Mouse (Mus musculus) right cerebral cortex, postnatal 14 days (tissue): Measurements from ENCODE around the gene Magi1.
A peak's percentile ranks its signal among the peaks of the same experiment; 100 is the strongest.
"Not testable (repeated sequence)": the region's sequence is repeated elsewhere in the genome, so short reads cannot be mapped to it uniquely, and the experiment has no call there.

ENCODE experiments used
- DNase-seq: peaks from one replicate; pipeline ENCODE4 v3.0.0; 2022

Magi1 gene

DNA sequence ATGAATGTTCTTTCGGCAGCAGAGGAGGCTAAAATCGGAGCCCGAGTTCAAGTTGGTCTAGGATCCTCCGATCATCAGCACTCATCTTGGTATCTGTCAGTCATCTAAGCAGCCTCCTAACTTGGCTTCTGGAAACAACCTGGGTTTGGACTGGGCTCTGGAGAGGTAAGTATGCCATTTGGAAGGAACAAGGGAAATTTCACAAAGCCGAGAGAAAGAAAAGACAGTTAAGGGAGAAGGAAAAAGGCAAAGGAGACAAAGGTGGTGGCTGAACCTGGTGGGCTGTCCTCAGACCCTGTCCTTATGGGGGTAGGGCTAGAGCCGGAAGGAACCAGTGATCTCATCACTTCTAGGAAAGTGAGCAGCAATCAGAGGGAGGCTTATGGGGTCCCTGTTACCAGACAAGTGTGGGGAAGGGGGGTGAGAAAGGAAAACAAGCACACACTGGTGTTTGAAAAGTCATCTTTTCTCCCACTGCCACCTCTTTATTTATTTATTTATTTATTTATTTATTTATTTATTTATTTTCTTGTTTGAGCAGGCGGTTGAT lies 565.8 kb downstream of the Magi1 start:
- no peak for DNase-seq

DNA sequence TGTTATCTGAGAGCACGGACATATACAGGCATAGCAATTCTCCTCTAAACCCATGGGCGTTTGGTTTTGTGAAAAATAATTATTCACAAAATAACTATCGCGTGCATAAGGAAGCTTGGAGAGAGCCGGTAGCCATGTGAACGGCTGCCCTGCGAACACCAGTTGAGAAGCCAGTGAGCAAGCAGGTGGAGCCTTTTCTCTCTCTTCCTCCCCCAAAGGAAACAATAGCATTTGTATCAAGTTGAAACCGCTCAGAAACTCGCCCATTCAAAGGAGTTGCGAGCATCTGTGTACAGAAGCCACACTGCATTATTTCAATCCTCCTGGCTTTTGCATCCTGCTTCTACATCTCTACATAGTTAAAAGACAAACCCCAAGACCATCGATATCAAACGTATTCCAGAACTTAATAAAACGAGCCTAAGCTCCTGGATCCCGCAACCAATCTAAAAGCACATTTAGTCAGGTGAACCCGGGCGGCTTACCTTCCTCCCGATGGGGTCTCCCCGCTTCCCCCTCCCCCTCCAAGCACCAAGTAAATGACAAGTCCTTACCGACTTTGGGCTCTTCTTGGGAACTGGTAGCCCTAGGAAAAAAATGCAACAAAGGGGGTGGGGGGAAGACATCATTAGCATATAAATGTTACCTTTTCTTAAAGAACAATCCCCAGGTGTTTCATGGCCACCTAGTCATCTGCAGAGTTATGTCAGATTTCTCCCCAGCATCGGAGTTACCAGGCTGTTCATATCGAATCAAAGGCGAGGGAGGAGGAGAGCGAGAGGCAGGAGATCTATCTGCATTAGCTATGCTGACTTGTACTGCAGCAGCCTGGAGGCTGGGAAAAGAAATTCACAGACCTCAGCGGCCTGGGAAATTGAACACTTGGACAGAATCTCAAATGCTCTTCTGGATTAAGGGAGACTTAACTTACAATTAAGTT lies 566.8 kb downstream of the Magi1 start:
- DNase-seq, result no peak

DNA sequence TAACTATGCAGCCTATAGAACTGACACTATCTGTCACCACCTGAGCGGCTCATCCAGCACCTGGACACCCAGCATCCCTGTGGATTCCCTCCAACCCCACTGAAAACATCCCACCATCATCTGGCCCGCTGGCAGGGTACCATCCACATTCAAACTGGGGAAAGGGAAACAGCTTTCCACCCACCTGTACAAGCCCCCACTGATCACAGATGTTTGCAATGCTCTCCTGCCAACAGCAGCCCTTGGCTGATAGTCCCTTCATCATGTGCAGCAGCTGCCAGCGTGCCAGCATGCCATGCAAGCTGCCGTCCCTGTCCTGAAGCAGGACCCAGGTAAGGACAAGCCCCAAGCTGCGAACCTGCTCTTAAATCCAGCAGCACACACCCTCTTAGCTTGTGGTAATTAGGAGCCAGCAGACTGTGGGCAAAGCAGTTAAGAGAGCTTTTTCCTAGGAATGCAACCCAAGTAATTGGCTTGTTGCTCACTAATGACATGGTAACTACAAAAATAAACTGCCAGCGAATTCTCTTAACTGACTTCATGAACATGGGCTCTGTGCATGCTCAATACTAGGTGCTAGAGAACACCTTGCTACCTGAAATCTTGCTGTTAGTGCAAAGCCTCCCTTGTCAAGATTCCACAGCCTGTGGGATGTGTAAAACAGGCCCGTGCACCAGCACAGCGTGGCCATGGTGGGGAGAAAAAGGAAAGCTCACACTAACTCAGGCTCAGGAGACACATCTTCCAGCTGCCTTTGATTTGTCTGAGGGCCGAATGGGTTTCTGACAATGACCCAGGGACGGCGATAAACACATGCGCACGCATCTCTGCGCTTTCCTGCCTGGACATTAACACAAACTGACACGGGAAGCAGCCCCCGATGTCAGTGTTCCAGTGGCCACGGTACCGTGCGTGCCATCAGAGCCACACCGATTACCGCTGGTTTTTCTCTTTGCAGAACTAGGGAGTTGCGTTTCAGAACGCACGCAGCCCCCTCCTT lies 568.2 kb downstream of the Magi1 start:
- no peak for DNase-seq

DNA sequence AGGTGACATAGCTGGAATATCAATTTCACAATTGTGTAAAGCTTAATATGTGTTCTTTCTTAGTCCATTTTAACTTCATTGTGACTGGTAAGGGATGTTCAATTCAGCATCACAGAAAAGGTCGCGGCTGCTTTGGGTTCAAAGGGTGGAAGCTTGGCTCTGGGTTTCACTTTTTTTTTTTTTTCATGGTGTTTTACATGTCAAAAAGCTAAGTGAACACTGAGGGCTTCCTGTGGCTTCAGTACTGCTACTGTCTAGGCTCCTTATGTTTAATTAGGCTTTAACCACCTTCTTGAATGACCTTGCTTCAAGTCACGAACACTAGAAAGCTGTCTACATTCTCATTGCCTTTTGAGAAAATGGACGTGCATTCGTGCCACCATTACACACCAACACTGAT lies 579.4 kb downstream of the Magi1 start:
- no peak for DNase-seq

DNA sequence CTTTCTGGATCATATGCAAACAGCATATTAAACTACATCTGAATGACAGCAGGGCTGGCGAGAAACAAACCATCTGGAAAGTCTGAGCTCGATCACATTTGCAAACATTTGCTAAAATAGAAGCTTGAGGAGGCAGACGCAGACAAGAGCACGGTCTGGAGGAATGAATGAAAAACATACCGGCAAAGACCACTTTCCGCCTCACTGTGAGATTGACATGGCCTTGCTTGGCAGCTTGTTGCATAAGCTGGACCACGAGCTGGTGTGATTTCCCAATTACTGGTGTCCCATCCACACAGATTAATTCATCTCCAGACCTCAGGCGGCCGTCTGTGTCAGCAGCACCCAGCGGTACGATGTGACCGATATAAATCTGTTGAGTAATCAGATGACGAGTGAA lies 584.3 kb downstream of the Magi1 start:
- DNase-seq, result no peak

DNA sequence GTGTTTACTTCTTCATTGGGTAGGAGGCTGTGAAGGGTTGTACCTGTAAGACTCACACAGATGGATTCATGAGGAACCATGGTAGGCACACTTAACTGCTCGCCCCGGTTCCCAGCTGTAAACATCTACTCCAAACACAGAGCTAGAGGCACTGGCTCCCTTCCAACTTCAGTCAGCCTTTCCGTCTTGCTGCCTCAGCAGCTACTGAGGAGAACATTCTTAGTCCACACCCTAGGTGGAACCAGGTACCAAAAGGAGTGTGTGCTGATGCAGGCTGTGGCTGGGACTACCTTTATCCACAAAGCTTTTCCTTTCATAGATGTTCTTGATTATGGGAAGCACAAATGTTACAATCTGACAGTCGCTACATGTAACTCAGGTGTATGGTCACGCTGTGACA lies 585.8 kb downstream of the Magi1 start:
- no peak for DNase-seq

DNA sequence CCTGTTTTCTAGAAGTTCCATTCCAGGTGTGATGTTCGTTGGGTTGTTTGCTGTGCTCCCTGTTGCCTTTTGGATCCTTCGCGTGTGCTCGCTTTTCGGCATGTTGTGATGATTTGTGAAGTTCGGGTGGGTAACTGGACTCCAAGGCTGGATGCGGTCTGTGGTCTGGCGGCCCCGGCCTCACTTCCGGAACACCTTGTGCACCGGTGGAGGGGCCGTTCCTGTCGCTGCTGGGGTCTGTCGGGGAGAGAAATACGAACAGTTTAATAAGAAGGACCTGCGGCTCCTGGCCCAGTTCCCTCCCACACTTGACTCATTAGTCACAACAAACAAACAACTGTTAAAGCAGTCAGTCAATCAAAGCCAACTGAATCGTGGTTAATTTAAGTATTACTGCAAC lies 605.0 kb downstream of the Magi1 start:
- no peak for DNase-seq

DNA sequence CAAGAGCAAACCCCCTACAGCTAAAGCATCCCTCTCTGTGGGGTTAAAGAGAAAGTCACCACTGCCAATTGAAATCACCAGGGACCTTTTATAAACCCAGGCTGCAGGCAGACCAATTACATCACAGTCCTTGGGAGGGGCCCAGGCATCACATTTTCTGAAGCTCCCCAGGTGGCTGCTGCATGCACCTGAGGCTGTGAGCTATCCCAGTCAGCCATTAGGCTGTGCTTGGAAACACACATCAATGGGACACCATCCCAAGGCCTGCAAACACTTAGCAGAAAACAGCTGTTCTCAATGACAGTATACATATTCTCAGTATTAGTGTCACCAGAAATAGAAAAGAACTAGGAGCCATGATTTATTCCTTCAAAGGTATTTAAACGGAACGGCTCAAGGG lies 617.0 kb downstream of the Magi1 start:
- no peak for DNase-seq

DNA sequence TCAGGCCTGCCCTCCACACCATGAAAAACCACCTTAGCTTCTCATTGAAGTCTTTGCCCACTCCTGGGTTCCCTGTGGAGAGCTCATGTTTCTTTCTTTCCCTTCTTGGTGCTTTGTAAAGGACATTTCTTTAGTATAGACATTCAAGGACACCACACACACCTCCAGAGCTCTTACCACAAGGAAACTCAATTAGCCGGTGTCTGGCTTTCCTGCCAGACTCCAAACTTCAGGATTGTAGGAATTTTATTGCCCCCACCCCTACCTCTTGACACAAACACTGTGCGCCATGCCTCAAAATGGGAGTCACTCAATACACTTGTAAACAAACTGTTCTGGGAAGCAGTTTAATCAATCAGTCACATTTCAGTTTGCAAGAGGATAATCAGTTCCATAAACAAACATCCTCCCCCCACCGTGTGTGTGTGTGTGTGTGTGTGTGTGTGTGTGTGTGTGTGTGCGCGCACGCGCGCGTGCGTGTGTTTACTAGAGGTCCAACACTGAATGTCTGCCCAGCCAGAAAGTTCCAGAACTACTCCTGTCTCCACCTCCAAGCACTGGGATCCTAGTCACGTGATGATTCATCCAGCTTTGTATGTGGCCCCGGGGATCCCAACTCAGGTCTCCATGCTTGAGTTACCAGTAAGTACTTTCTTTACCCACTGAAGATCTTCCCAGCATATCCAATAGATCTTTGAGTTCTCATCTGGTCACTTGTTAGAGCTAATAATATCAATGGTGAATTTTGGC lies 618.5 kb downstream of the Magi1 start:
- no peak for DNase-seq

DNA sequence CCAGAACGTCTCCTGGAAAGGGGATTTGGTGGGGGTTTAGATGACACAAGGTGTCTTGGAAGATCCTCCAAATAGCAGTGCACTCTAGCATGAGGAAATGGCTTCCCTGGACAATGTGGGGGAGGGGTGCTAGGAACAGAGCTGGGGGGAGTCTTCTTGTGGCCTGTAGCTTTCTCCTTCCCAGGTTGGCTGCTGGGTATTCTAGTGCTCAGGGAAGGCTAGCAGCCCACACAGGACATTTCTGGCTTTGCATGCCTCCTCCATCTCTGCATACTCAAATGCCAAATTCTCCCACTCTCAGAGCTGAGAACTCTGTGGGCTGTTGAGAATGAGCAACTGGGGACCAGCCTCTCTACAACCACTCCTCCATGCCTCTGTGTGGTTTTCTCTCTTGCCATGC lies 622.6 kb downstream of the Magi1 start:
- peak; percentile 30 for DNase-seq

DNA sequence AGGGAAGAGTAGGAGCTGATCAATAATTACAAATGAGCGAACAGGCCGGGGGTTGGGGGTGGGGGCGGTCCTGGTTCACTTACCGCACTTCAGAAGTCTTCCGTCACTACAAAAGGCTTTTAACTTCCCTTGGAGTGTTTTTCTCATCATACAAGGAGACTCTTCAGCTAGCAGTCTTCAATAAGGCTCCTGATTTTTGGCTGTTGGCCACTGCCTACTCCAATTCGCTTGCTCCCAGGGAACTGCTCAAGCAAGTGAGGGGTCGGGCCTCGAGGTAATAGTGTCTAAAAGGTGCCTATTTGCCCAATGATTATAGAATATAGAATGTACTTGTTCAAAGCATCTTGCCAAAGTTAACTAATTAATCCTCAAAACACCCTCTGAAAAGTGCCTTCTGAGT lies 624.2 kb downstream of the Magi1 start:
- DNase-seq, result no peak

DNA sequence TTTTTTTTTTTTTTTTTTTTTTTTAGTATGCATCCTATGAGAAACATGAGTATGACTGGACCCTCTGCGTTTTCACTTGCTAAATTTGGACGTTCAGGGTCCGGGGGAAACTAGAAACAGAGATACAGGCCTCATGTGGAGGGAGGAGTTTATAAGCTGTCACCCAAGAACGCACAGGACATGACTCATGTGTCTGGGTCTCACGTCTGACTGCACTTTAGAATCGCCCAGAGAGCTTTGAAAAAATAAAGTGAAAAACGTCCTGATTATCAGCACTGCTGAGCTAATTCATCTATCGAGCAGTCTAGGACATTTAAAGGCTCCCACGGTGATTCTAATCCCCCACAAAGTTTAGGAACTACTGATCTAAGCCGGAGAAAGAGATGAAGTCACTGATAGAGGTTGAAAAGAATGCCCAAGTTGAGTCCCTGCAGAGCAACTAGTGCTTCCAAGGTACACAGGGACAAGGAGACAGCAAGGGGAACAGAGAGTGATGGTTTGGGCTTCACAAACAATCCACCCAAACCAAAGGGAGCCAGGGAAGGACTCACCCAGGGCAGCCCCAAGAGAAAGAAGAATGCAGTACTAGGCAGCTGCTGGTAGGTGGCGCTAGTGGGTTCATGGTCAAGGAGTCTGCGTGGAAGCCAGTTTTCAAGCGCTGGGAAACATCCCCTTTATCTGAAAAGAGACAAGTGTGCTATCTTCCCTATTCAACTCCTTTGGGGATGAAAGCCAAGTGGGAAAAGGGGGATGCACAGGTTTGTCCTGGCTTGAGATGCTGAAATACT lies 626.3 kb downstream of the Magi1 start:
- DNase-seq, result peak; percentile 39

DNA sequence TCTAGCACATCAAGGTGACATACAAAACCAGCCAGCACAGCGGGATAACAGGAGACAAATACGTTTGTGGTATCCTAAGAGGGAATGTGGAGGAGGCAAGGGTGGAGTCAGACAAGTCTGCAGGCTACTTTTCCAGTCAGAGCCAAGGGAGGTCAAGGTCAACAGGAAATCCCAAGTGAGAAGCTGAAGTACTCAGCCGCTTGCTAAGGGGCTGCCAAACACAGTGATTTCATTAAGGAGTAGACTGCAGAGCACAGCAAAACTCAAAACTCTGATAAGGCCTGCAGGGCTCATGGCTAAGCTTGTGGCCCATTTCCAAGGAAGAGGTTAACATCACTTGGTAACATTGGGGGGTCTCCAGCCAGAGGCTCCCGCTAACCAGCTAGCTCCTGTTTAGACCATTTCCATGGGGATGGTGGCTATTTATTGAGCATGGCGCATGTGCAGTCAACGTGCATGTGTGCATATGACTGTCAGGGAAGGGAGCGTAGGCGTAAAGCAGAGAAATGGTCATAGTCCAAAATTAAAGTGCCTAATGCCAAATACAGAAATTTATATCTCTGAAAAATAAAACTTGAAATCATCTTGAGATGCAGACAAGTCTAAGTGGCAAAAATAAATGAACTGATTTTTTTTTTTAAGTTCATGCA lies 635.0 kb downstream of the Magi1 start:
- no peak for DNase-seq

DNA sequence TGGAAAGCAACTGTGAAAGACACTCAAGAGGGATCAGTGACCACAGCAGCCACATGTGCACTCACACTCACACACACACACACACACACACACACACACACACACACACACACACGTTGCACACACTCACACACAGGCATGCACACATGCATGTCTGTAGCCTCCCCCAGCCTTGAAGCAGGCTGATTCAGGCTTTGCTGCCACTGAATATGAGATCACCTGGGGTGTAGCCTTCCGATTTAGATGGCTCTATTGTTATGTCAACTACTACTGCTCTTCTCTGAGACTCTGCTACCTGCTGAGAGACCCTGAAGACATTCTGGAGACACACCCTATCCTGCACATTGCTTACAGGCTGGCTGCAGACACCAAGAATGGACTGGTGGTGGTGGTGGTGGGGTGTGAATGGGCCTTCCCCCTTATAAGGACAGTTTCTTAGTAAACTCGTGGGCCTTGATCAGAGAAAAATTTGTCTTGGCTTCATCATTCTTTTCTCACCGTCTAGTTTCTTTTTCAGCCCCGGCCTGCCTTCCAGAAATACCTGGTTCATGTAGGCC lies 653.9 kb downstream of the Magi1 start:
- DNase-seq, result not testable (repeated sequence)

DNA sequence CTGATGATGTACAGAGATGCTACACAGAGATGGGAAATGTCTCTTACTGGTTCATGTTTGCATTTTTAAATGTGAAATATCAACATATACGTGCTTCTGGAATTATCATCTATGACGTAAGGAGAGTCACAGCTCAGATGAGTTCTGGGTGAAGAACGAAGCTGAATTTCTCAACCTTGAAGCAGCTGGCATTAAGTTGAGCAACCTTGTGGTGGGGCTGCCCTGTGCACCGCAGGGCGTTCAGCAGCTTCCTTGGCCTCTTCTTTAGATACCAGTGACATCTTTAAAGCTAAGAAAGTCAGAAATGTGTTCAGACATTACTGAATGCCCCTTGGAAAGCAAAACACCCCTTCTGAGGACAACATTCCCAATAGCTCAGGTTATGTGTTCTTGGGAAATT lies 656.5 kb downstream of the Magi1 start:
- DNase-seq, result no peak
